Mouse (Mus musculus): ENCODE measurements around the gene Uty.

DNA sequence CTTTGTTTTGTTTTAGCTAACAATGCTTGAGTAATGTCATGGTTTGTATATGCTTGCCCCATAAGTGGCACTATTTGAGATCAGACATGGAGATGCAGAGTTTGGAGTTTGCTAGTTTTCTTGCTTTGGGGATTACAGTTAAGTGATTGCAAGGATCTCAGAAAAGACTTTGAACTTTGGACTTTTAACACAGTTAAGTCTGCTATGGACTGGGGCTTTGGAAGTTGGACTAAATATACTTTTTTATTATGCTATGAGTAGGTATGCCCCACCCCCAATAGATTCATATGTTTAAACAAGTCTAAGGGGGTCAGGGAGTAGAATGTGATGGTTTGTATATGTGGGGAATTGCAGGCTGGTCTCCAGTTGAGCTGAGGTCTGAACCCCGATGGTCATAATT, 67.1 kb downstream of the Uty start:
- TF ChIP-seq POLR2A (IDR thresholded peaks at IDR 0.05; ENCODE audit: control insufficient read depth, low read depth, low read length) (no peak), CTCF (IDR thresholded peaks at IDR 0.05; ENCODE audit: control insufficient read depth, insufficient read depth, insufficient replicate concordance, low read depth, low read length) (no peak)
